Mouse (Mus musculus) midbrain, postnatal 0 days (tissue): ENCODE data around the gene Sptb. TPM values are rescaled to one million over a fixed set of nuclear protein-coding genes. Genes with fewer than 3 reads are reported as not detected.

Experiments used
- ATAC-seq: fragments of 200-750 bp; cut with Nextera tagmentation; 2 replicates; pipeline ENCODE4 v1.8.0; 2017; ENCODE audit warnings: moderate number of reproducible peaks, mild to moderate bottlenecking, moderate TSS enrichment, moderate library complexity; ENCODE audit not compliant: low FRiP score
- DNase-seq: peaks from one replicate; pipeline ENCODE4 v3.0.0-alpha.2; 2015; ENCODE audit warnings: low spot score
- H3K27ac ChIP-seq: fragments of 300-500 bp; sonication (generic); 2 replicates; pipeline ENCODE4 v1.5.1; 2014; ENCODE audit warnings: low read depth, mild to moderate bottlenecking, low read length, mixed read lengths
- H3K27me3 ChIP-seq: fragments of 300-500 bp; sonication (generic); 2 replicates; pipeline ENCODE4 v1.6.1; 2014; ENCODE audit warnings: low read length, control low read depth, mixed read lengths; ENCODE audit not compliant: insufficient read depth
- H3K36me3 ChIP-seq: fragments of 300-500 bp; sonication (generic); 2 replicates; pipeline ENCODE4 v1.6.1; 2014; ENCODE audit warnings: low read length, control low read depth, mixed read lengths; ENCODE audit not compliant: insufficient read depth
- H3K4me1 ChIP-seq: fragments of 300-500 bp; sonication (generic); 2 replicates; pipeline ENCODE4 v1.6.1; 2014; ENCODE audit warnings: mild to moderate bottlenecking, control low read depth, antibody characterized with exemption, low read length, mixed read lengths; ENCODE audit not compliant: insufficient read depth
- H3K4me2 ChIP-seq: fragments of 300-500 bp; sonication (generic); 2 replicates; pipeline ENCODE4 v1.6.1; 2014; ENCODE audit warnings: low read depth, mild to moderate bottlenecking, low read length, mixed read lengths; ENCODE audit not compliant: poor library complexity, severe bottlenecking
- H3K4me3 ChIP-seq: fragments of 300-500 bp; sonication (generic); 2 replicates; pipeline ENCODE4 v1.5.1; 2014; ENCODE audit warnings: low read depth, mild to moderate bottlenecking, low read length, moderate library complexity
- H3K9ac ChIP-seq: fragments of 300-500 bp; sonication (generic); replicated peaks from 2 replicates; pipeline ENCODE4 v1.6.1; 2014; ENCODE audit warnings: mild to moderate bottlenecking, low read length, moderate library complexity, mixed read lengths; ENCODE audit not compliant: poor library complexity, severe bottlenecking
- H3K9me3 ChIP-seq: fragments of 300-500 bp; sonication (generic); 2 replicates; pipeline ENCODE4 v1.6.1; 2016; ENCODE audit warnings: low read length, control low read depth
- CTCF ChIP-seq: IDR thresholded peaks from 2 replicates; pipeline ENCODE4 v1.5.1; 2016; ENCODE audit warnings: antibody characterized with exemption, mild to moderate bottlenecking
- WGBS: fragments of 180-500 bp; shearing (Covaris S2); extraction: QIAGEN DNeasy Blood & Tissue Kit; methylation state at CpG from one replicate; pipeline ENCODE4 v1.1.7; 2014; 5-methylcytosine and 5-hydroxymethylcytosine counted together
- polyA plus RNA-seq: library from polyadenylated mRNA; unstranded; fragments of >200 nt; fragmentation: Nextera tagmentation; extraction: Ambion mirVana; gene quantifications from 2 replicates; pipeline ENCODE4 v1.2.1, GENCODE M21; 2015
- total RNA-seq: library from RNA; depleted of rRNA; stranded (reverse); fragments of >200 nt; gene quantifications from 2 replicates; pipeline ENCODE4 v1.2.3, GENCODE M21; 2014

The Sptb gene
- total and polyA plus RNA-seq, 2 experiments from 2014 or later = 4.8 to 32.8 TPM

DNA sequence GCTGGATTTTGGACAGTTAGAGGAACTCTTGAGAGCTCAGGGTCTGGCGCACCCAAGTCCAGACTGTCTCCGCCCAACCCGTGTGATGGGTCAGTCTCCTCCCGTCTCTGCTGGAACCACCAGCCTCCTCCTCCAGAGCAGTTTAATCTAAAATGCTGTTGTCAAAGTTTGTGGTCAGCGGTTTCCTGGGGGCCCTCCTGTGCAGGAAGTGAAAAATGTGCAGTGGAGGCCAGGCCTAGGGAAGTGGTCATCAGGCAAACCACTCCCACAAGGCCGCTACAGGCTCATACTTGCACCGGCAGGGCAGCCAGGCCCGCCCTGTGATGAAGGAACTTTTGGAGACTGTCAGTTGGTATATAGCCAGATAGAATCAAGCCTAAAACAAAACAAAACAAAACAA is 172.9 kb downstream of the Sptb start:
- ATAC-seq (no peak), DNase-seq (no peak)
- Histone ChIP-seq H3K27ac (no peak overlapping the region), H3K4me3 (no peak overlapping the region), H3K4me2 (no peak overlapping the region), H3K27me3 (peaks cover 22% of the 10 kb centered on the region), H3K4me1 (peaks cover 4% of the 10 kb centered on the region; the same call in 1 of the 2 replicates), H3K36me3 (no peaks in the 10 kb centered on the region), H3K9ac (no peak overlapping the region), H3K9me3 (no peaks in the 10 kb centered on the region)
- WGBS = 89% methylated on average over 8 of the region's 8 CpGs
- TF ChIP-seq CTCF = no peak

DNA sequence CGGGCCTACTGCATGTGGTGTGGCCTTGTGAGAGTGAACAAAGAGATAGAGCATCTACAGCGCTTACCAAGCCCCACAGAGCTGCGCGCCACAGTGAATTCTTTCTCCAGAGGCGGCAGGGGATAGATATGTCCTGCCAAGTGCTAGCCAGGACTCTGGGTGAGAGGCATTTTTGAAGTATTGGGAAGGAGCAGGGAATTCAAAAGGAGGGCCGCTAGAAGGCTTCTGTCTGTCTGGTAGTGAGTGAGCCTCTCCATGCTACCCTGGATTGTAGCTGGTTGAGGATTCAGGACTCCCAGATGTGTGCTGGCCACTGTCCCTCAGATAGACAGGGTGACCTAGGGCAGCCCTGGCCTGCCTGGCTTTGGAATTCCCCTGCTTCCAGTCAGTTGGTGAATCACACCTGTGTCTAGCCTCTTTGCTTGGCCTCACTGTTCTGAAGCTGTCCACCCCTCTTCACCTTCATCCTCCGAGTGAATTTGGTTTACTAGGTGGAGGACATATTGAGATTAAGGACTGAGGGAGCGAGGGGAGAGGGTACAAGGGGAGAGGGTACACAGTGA is 173.7 kb downstream of the Sptb start:
- Histone ChIP-seq H3K9me3 (no peaks in the 10 kb centered on the region), H3K4me2 (no peak overlapping the region), H3K27me3 (peaks cover 29% of the 10 kb centered on the region), H3K4me1 (peaks cover 4% of the 10 kb centered on the region; the same call in 1 of the 2 replicates), H3K4me3 (no peak overlapping the region), H3K9ac (no peak overlapping the region), H3K27ac (no peak overlapping the region), H3K36me3 (no peaks in the 10 kb centered on the region)
- TF ChIP-seq CTCF = no peak
- WGBS = 81% methylated on average over 8 of the region's 8 CpGs
- ATAC-seq (no peak), DNase-seq (no peak)

DNA sequence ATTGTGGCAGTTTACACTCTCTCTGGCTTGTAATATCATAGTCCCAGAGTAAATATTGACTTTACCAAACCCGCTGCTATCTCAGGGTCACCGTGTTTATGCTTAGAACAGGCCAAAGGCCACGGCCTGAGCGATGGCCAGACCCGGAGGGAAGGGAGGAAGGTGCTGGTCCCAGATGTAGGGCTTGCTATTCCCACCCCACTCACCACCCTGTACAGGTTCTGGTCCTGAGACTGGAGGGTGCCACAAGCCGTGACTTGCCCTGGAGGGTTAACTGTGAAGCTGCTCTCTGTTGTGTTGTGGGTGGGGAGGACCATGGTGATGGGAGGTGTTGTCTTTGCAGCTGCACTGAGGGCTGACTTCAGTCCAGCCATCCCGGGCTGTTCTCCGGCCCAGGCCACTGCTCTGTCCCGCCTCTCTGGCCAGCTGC is 174.9 kb downstream of the Sptb start:
- no peak for TF ChIP-seq CTCF
- Histone ChIP-seq H3K36me3 (no peaks in the 10 kb centered on the region), H3K27me3 (peaks cover 37% of the 10 kb centered on the region), H3K4me1 (peaks cover 4% of the 10 kb centered on the region; the same call in 1 of the 2 replicates), H3K9ac (no peak overlapping the region), H3K27ac (no peak overlapping the region), H3K9me3 (no peaks in the 10 kb centered on the region), H3K4me2 (no peak overlapping the region), H3K4me3 (no peak overlapping the region)
- ATAC-seq (no peak), DNase-seq (no peak)
- WGBS = 63% methylated on average over 9 of the region's 9 CpGs

DNA sequence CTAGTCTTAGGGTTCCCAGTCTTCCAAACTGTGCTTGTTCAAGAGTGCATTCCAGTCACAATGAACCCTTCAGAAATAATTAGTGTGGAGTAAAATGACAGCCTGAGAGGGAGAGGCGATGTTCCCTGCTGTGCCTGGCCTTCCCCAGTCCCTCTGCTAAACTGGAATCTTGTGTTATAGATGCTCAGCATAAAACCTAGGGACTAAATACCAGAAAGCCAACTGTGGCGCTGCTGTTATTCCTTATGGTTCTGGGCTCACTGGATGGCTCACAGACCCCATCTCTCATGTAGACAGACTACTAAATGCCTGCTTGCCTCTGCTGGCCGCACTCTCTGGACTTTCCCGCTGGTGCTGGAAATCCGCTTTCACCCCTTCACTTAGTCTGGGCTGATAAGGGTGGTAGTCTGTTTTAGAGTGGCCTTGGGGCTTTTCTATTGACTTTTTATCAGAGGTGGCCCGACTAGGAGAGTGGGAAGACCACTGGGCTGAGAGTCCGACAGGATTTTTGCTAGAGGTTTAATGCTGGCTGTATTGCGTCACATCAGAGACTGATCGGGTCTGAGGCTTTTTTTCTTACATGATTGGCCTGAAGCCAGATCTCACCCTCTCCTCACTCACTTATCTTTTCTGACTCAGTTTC is 175.6 kb downstream of the Sptb start:
- ATAC-seq (no peak), DNase-seq (peak; percentile 9)
- Histone ChIP-seq H3K9me3 (no peaks in the 10 kb centered on the region), H3K27me3 (peaks cover 40% of the 10 kb centered on the region), H3K36me3 (no peaks in the 10 kb centered on the region), H3K9ac (no peak overlapping the region), H3K4me1 (peaks cover 4% of the 10 kb centered on the region; the same call in 1 of the 2 replicates), H3K27ac (no peak overlapping the region), H3K4me2 (peak overlapping the region; percentile 98), H3K4me3 (peak overlapping the region; percentile 58; the same call in 1 of the 2 replicates)
- TF ChIP-seq CTCF = no peak
- 31% methylated on average over 9 of the region's 9 CpGs for WGBS

DNA sequence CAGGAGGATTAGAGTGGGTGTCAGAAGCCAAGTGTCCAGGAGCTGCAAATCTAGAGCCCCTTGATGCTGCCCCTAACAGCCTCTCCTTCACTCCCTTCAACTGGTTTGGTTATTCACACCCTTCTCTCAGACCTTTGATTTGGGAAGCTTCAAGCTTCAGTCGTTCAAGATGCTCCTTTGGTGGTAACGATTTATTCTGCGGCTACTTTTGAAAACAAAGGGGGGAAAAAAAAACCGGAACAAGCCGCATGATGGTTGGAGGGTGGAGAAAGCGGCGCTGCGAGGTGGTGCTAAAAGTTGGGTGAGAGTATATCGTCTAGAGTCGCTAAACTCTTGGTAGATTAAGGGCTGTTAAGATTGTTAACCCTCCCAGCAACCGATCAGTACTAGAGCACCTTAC is 176.1 kb downstream of the Sptb start:
- H3K9ac ChIP-seq = no peak overlapping the region

More for the DNA sequence above, 176.1 kb downstream of the Sptb start:
- Histone ChIP-seq H3K4me1 (peaks cover 4% of the 10 kb centered on the region; the same call in 1 of the 2 replicates), H3K27ac (no peak overlapping the region), H3K4me3 (peak overlapping the region; percentile 58), H3K9me3 (no peaks in the 10 kb centered on the region), H3K36me3 (no peaks in the 10 kb centered on the region), H3K4me2 (peak overlapping the region; percentile 98), H3K27me3 (peaks cover 40% of the 10 kb centered on the region)
- WGBS = 4% methylated on average over 11 of the region's 11 CpGs
- no peak for ATAC-seq
- DNase-seq = no peak
- no peak for TF ChIP-seq CTCF
